Mouse (Mus musculus) lung, postnatal 0 days (tissue): ENCODE data around the gene Macf1.

Experiments used
- CTCF ChIP-seq: IDR thresholded peaks from 2 replicates; pipeline ENCODE4 v1.5.1; 2016; ENCODE audit warnings: antibody characterized with exemption, mild to moderate bottlenecking
- EP300 ChIP-seq: IDR thresholded peaks from 2 replicates; pipeline ENCODE4 v1.6.1; 2016; ENCODE audit warnings: antibody characterized with exemption, mild to moderate bottlenecking, control low read depth

GRCm38 (mm10) chr4:123558496-123558895 lies 125.7 kb downstream of the Macf1 start:
- TF ChIP-seq CTCF = no peak
- TF ChIP-seq EP300 = no peak
